Mouse (Mus musculus) cortical plate, adult 2 months (tissue): Measurements from ENCODE around the gene Cwc22. TPM values are rescaled to one million over a fixed set of nuclear protein-coding genes. Genes with fewer than 3 reads are reported as not detected.

Experiments used
- H3K27ac ChIP-seq: fragments of 200-500 bp; 2 replicates; pipeline ENCODE4 v1.5.1; 2012; ENCODE audit warnings: low read length, control low read depth, inconsistent platforms; ENCODE audit not compliant: insufficient read depth
- H3K4me1 ChIP-seq: fragments of 200-500 bp; 2 replicates; pipeline ENCODE4 v1.6.1; 2011; ENCODE audit warnings: low read length; ENCODE audit not compliant: control insufficient read depth, insufficient read depth
- H3K4me3 ChIP-seq: fragments of 200-500 bp; 2 replicates; pipeline ENCODE4 v1.5.1; 2011; ENCODE audit warnings: mild to moderate bottlenecking, low read length, control low read depth; ENCODE audit not compliant: insufficient read depth
- CTCF ChIP-seq: fragments of 200-500 bp; IDR thresholded peaks from 2 replicates; pipeline ENCODE4 v1.5.1; 2011; ENCODE audit warnings: mild to moderate bottlenecking, control low read depth, low read length; ENCODE audit not compliant: insufficient read depth; ENCODE audit errors: extremely low read depth
- POLR2A ChIP-seq: fragments of 200-500 bp; IDR thresholded peaks from 2 replicates; pipeline ENCODE4 v1.6.1; 2011; ENCODE audit warnings: mild to moderate bottlenecking, low read length, control low read depth; ENCODE audit not compliant: insufficient read depth; ENCODE audit errors: extremely low read depth
- polyA plus RNA-seq: library from polyadenylated mRNA; depleted of rRNA; stranded (reverse); fragments of >200 nt; gene quantifications from 2 replicates; pipeline ENCODE4 v1.2.3, GENCODE M21; 2012

Gene Cwc22
- polyA plus RNA-seq, 1 experiment: 23.4 TPM

DNA sequence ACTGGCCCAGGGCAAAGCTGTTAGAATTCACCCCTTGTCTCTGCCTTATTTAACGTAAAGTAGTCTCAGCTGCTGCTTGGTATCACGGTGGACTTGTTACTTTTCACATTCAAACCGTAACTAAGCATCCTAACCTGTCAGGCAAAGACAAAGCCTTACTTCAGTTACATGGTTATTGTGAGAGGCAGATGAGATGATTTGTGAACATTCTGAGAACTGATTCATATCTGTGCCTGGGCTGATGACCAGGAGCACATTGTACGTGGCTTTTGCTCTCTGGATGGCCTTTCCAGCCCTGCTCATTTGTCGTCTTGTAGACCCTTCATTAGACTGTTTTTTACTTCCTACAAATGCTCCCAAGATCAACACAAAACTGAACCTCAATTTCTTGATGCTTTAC, 34.5 kb upstream of the Cwc22 start:
- Histone ChIP-seq H3K4me1 (no peaks in the 10 kb centered on the region), H3K27ac (no peak overlapping the region), H3K4me3 (no peak overlapping the region)
- TF ChIP-seq POLR2A (no peak), CTCF (no peak)

DNA sequence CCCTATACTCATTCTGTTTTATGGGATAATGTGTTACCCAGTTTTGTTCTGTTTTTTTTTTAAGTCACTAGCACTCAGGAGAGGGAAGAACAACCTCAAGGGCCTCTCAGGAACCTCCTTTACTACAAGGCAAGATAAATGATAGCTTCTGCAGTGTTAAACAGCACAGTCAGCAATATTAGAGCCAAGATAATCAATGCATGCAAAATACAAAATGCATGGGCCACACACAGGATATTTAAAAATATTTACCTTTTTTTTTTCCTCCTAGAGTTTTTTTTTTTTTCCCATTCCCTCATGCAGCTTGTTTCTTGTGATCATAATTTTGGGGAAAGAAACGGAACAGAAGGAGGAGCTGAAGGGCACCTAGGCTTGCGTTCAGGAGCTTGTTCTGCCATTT, 33.3 kb upstream of the Cwc22 start:
- H3K4me3 ChIP-seq: no peak overlapping the region
- H3K27ac ChIP-seq: no peak overlapping the region
- no peaks in the 10 kb centered on the region; the same call in 1 of the 2 replicates for H3K4me1 ChIP-seq
- no peak for TF ChIP-seq CTCF
- TF ChIP-seq POLR2A: no peak

DNA sequence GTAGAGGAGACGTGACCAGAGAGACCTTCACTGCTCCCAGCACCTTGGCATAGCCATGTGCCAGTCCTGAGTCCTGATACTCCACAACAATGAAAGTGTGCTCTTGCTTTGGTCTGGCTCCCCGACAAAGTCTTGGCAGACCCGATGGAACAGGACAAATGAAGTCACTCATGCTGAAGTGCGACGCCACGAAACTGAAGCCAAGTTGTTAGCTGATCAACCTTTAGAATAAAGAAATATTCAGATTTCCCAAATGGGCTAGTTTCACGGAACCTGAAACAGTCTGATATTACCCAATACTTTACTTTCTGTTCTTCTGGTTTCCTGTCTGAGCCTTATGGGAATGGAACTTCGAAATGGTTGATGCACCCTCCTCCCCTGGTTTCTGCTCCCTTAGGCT, 32.9 kb upstream of the Cwc22 start:
- Histone ChIP-seq H3K27ac (no peak overlapping the region), H3K4me1 (no peaks in the 10 kb centered on the region; the same call in 1 of the 2 replicates), H3K4me3 (no peak overlapping the region)
- TF ChIP-seq CTCF (no peak), POLR2A (no peak)

DNA sequence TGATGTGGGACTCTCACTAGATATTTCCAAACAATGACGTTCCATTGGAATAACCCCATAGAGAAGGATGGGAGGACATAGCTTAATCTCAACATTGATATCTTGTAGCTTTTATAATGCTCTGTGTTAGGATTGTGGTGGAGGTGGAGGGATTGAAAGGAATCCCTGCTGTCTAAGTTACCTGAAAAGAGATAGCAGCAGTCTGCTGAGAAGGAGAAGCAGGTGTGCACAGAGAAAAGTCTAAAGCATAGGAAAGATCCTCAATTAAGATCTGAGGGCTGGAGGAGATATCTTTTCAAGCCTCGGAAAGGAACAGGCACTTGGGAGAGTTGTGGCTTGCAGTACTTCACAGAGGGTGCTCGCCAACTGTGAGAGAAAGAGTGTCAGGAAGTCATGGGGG, 32.1 kb upstream of the Cwc22 start:
- Histone ChIP-seq H3K4me3 (no peak overlapping the region), H3K4me1 (no peaks in the 10 kb centered on the region; the same call in 1 of the 2 replicates), H3K27ac (no peak overlapping the region)
- TF ChIP-seq POLR2A (no peak), CTCF (no peak)

DNA sequence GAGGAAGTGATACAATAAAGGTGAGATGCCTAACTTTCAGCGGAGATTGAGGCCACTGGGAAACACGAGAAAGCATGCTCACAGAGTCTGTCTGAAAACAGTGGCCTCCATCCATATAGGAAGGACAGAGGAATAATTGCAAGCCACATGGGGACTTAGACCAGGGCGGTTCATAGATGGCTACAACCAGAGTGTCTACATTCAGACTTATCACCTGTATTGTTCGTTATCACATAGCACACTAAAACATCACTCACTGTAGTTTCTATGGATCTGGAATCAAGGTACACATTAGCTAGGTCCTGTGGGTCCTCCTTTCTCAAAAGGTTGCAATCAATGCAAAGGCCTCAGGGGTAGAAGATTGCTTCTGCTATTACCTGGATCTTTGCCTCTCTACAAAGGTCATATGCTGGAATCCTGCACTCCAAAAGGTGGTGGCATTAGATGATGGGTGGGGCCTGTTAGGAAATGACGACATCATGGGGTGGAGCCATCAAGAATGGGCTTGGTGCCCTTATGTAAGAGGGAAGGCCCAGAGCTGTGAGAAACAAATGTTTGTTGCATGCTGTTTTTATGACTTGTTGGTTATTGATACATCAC, 30.2 kb upstream of the Cwc22 start:
- no peak overlapping the region for H3K4me3 ChIP-seq
- H3K27ac ChIP-seq: no peak overlapping the region
- H3K4me1 ChIP-seq: no peaks in the 10 kb centered on the region; the same call in 1 of the 2 replicates
- TF ChIP-seq CTCF (no peak), POLR2A (no peak)

DNA sequence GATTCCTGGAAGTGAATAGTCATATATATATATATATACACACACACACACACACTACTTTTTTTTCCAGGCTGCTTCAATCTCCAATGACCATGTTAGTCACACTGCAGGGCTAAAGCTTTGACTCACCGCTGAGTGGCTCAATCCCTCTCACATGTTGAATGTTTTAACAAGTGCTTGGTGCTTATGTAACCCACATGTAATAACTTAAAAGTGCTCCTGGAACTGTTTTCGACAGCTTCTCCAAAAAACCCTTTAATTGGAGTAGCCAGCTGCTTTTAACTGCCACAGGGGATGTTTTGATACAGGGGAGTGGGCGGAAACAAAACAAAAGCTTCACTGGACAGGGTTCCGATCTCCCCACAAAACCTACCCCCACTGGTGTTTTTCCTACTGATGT, 29.4 kb upstream of the Cwc22 start:
- Histone ChIP-seq H3K4me3 (no peak overlapping the region), H3K4me1 (no peaks in the 10 kb centered on the region; the same call in 1 of the 2 replicates), H3K27ac (no peak overlapping the region)
- no peak for TF ChIP-seq POLR2A
- TF ChIP-seq CTCF: no peak

DNA sequence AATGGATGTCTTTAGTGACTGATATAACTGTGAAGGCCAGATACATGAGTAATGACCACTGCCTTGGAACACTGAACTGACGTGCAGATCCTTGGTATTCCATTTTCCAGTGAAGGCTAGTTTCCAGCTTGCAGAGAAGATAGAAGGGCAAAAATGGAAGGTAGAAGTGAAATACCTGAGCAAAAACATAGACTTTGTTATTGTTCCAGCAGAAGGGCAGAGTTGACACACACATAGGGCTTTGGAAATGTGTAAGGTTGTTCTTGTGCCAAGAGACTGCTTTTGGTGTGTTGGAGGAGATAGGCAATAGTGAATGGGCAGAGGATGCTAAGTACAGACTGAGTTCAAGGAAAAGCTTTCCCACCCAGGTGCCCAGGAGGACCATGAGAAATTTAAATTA, 28.8 kb upstream of the Cwc22 start:
- peak overlapping the region; percentile 81; the same call in 1 of the 2 replicates for H3K27ac ChIP-seq

DNA sequence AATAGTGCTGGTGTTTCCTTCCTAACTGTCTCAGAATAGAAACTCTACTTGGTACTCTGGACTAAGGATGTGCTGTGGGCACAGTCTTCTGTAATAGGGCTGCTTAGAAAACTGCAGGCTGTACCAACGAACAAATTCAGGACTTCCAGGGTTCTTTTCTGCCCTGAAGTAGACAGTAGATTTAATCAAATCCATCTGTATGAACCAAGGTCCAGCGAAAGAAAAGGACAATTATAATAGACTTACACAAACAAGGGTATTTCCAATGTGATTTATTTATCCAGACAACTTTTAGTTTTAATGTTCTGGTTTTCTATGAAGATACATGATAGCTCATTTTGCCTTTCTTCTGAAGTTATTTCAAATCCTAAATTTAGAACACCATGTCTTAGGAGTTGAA, 28.2 kb upstream of the Cwc22 start:
- Histone ChIP-seq H3K4me1 (no peaks in the 10 kb centered on the region; the same call in 1 of the 2 replicates), H3K27ac (no peak overlapping the region), H3K4me3 (no peak overlapping the region)
- no peak for TF ChIP-seq CTCF
- TF ChIP-seq POLR2A: no peak

More for the DNA sequence above, 28.8 kb upstream of the Cwc22 start:
- TF ChIP-seq CTCF (no peak), POLR2A (no peak)
- Histone ChIP-seq H3K4me1 (no peaks in the 10 kb centered on the region; the same call in 1 of the 2 replicates), H3K4me3 (no peak overlapping the region)

DNA sequence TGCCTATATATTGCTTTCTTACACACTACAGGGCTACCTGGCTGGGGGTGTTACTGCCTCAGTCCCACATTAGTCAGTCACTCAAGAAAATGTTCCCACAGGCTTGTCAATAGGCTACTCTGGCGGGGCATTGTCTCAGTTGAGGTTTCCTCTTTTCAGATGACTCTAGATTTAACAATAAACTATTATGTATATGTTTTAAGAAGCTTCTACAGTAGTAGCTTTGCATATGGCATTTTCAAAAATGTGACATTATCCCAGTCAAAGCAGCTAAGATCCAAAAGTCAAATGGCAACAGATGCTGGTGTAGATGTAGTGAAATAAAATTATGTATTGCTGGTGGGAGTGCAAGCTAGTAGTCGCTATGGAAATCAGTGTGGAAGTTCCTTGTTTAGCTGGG, 27.1 kb upstream of the Cwc22 start:
- Histone ChIP-seq H3K4me3 (no peak overlapping the region), H3K27ac (no peak overlapping the region), H3K4me1 (no peaks in the 10 kb centered on the region; the same call in 1 of the 2 replicates)
- TF ChIP-seq CTCF (no peak), POLR2A (no peak)

DNA sequence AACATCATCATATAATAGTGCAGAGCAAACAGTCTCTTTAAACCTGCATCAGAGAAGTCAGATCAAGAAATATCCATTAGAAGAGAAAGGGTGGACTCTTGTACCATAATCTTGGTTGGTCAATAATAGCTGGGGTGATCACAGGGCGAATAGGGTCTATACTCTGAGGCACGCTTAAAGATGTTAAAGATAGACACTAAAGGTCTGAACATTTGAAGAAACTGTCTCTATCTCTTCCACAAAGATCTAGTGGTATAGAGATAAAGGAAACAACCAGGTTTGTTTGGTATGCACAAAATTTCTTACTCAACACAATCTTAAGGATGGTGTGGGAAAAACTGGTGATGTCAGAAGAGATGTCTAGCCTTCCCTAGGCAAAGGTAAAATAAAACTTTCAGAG, 26.4 kb upstream of the Cwc22 start:
- TF ChIP-seq CTCF: no peak
- Histone ChIP-seq H3K4me3 (no peak overlapping the region), H3K27ac (no peak overlapping the region), H3K4me1 (no peaks in the 10 kb centered on the region; the same call in 1 of the 2 replicates)
